Mouse (Mus musculus): ENCODE results near the gene Amacr.
"Not testable (repeated sequence)": the region's sequence is repeated elsewhere in the genome, so short reads cannot be mapped to it uniquely, and the experiment has no call there.

The Amacr gene

DNA sequence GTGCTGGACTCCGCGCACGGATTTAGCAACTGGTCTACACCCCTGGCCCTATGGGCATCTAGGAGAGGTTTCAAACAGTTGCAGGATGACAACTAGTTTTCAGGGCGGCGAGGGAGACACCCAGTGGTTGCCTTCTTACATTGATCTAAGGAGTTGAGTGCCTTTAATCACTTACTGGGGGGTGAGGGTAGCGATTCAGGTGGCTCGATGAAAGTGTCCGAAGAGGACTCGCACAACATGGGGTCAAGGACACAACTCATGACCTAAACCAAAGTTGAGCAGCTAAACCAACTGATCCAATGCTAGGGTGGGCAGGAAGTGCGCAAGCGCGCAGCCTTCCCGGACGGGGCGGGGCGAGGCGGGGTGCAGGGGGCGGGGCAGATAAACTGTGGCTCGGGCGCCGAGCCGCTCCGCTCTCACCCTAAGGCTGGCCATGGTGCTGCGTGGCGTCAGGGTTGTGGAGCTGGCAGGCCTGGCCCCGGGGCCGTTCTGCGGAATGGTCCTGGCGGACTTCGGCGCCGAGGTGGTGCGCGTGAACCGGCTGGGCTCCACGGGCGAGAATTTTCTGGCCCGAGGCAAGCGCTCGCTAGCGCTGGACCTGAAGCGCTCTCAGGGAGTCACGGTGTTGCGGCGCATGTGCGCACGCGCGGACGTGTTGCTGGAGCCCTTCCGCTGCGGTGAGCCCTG is at the start of gene Amacr:
Gene Amacr, plus strand, starts transcription at position 380 of the 687 bp plus-strand sequence.
- DNase-seq (ENCODE audit: low read depth, low spot score) = peak; percentile 78

DNA sequence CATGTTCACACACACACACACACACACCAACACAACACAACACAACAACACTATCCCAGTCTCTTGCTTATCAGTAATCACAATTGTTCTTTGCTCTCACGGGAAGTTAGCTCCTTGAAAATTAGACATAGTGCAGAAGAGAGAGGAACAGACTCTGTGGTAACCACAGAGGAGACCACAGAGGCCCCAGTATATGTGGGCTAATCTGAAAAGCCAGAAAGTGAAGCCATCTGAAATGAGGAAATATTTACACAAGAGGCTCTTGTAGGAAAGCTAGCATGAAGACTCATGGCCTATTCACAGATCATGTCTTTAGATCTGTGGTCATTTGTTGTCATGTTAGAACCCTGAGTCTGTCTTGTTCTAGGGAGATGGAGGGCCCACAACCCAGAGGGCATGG is 47.6 kb upstream of the Amacr start:
- no peak for DNase-seq (ENCODE audit: low read depth, low spot score)

DNA sequence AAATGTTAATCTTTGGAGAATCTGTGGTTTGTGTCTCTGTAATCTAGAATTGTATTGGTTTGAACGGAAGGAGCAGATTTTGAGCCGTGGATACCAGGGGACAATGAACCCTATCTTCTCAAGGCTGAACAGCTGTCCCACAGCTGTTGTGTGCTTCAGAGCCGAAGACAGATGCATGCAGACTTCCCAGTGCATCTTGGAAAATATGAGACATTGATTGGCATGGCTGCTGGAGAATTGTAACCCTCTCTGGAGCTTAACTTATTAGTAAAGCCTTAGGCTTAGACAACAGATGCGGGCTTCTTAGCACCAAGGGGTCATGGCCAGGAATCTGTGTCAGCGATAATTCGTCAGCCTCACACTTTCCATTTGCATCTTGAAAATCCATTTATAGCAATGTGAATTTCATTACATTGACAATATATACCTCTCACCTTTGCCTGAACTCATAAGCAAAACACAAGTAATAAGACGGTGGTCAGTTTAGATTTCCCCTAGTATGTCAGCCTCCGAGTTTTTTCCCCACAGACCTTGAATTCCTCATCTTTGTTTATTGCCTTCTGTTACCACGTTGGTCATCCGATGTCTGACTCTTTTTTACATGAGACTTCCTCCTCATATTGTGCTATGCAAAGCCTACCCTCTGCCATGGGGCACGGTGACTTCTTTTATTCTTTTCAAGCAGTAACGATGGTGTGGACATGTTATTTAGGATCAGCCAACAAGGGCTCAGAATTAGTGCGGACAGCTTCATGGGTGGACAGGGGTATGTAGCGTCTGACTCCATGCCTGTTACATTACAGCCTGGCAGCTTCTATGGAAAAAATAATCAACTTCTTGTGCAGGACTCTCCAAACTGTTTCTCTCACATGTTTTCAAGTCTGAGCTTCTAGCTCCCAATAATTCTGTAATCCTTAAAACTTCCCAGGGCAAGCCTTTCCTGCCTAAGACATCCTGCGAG is 41.1 kb upstream of the Amacr start:
- no peak for DNase-seq (ENCODE audit: low read depth, low spot score)

DNA sequence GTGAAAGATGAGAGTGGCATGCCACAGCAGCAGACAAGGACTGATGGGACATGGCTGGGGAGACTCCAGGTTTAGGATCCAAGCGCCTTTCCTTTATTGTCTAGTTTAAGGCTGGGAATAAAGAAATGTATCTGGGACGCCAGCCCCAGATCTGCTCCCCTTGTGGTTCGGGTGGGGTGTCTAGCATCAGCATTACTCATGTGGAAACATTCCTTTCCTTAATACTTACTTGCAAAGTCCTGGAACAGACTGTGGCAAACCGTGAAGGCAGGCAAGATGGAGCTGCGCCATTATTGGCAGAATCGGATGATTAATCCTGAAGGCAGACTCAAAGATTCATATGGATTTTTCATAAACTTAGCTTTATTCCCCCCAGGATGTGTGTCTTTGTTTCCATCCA is 39.7 kb upstream of the Amacr start:
- no peak for DNase-seq (ENCODE audit: low read depth, low spot score)

DNA sequence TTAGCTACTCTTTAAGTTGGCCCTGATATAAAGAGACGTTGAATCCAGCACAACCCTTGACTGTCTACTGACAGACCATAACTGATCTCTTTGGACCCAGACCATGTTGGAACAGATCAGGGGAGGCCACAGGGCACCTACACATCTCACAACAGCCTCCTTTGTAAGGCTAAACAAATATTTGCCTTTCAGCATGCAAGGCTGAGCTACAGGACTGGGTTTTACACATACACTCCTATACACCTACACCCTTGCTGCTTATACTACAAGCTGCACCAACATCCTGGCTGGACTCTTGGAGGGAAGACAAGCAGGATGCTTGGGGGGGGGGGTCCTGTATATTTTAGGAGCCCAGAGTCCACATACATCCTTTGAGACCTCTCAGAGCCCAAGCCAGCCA is 33.7 kb upstream of the Amacr start:
- DNase-seq (ENCODE audit: low read depth, low spot score) = no peak

DNA sequence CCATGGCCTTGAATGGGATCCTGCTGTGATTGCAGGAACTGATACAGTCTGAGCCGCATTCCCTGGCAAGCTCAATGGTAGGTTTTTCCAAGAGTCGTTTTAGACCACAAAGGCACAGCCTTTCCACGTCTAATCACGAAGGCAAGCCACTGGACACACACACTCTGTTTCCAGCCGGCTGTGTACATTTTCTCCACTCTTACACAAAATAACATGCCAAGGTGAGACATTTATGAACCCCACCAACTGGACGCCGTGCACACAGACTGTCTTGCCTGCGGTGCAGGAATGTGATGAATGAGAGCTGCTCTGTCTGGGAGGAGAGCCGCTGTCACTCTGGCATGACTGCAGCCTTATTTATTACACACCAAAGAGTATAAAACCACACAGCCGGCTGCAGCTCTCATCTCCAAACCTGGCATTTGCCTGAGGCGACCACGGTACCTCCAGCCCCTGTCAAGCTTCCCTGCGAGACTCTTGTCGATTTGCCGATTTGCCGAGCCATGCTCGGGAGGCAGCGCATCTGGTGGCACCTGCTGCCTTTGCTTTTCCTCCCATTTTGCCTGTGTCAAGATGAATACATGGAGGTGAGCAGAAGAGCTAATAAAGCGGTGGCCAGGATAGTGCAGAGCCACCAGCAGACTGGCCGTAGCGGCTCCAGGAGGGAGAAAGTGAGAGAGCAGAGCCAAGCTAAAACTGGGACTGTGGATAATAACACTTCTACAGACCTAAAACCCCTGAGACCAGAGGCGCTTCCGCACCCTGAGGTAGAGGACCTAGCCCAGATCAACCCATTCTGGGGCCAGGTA is 29.4 kb upstream of the Amacr start, which contains the start of gene C1qtnf3:
Gene C1qtnf3, plus strand, starts transcription at position 382 of the 809 bp plus-strand sequence.
- DNase-seq (ENCODE audit: low read depth, low spot score) = no peak

DNA sequence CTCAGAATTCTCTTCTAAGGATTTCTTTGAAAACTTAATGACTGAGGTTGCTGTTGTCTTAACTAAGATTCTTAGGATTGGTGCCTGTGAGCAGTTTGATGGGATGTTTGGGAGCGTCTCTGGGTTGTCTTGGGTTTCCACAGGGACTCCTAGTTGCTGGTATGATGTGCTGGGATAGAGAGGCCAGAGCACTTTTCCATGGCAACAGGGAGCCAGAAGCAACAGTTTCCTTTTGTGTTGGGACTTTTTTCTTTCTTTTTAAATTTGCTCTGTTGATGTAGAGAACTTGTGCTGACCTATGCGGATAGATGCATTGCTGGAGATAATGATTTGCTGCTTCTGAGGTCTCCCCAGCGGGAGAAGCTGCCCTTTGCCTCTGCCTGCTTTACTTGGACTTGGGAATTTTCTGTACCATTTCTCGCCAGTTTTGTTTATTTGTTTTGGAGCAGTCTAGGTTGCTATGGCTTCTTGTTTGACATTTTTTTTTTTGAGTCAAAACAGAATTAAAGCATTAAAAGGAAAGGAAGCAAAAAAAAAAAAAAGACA is 28.7 kb upstream of the Amacr start:
- DNase-seq (ENCODE audit: low read depth, low spot score) = no peak

DNA sequence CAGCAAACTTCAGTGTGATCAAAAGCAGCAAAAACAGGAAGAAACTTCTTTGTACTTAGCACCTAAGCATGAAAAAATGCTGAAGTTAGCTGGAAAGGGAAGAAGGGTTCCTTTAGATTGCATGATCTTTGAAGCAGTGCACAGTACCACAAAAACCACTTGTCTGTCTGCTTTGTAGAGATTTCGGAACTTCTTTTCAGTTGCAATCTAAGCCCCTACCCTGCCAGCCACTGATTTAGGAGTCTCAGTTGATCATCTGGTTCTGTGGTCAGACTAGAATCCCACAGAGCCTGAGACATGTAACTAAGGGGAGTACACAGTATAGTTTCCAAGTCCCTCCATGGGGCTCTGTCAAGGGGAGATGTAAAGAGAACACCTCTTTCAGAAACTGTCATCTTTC is 28.1 kb upstream of the Amacr start:
- no peak for DNase-seq (ENCODE audit: low read depth, low spot score)

DNA sequence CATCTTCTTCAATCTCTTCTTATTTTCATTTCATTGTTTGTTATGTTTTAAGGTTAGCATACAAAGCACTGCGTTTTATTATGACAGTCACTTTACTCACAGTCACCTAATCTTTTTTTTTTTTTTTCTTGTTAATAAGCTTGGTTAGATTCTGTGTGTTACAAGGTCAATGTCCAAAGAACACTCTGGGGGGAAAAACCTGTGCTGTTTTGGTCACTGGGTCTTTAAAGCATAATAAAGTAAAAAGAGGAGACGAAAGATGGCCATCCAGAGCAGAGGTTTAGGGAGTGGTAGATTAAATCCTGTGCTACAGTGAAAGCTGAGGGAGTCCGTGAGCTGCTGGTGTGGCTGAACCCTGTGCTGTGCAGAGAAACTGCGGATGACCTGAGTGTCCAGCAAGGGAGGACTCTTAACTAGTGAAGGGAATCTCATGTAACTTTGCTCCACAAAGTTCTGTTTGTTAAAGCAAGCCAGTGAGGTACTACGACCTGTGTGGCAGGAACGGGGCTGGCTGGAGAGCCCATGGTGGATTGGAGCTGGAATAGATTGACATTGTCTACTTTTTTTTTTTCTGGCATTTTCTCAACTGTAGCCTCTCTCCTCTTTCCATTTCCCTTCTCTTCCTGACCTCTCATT is 27.1 kb upstream of the Amacr start:
- no peak for DNase-seq (ENCODE audit: low read depth, low spot score)

DNA sequence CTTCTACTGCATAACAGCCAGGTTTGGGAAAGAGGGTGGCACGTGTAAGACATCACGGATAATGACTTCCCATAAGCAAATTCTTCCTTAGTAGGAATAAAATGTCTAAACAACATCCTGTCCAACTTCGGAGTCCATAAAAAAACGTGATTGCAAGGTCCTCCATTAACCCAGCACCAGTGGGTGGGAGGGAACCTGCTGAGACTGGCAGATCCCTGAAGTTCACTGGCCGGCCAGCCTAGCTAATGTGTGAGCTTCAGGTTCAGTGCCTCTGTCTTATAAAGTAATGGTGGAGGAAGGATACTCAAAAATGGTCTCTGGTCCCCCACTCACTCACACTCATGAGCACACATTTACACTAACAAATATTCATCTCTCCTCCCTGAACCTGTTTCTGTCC is 26.4 kb upstream of the Amacr start:
- no peak for DNase-seq (ENCODE audit: low read depth, low spot score)

DNA sequence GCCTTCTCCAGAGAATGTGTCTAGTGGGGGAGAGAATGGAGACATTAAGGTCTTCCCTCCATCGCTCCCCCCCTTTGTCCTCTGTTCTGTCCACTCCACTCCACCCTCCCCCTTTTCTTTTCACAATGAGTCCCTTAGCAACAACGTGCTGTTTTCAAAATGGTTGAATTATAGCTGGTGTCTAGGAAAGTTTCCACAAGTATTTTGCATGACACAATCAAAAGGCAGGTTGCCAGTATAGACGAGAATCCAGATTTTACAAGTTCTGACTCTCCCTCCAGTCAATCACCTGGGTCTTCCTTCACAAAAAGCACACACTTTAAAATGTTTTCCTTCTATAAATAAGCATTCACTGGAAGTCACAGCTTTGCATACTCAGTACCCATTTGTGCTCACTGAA is 24.9 kb upstream of the Amacr start:
- DNase-seq (ENCODE audit: low read depth, low spot score) = no peak

DNA sequence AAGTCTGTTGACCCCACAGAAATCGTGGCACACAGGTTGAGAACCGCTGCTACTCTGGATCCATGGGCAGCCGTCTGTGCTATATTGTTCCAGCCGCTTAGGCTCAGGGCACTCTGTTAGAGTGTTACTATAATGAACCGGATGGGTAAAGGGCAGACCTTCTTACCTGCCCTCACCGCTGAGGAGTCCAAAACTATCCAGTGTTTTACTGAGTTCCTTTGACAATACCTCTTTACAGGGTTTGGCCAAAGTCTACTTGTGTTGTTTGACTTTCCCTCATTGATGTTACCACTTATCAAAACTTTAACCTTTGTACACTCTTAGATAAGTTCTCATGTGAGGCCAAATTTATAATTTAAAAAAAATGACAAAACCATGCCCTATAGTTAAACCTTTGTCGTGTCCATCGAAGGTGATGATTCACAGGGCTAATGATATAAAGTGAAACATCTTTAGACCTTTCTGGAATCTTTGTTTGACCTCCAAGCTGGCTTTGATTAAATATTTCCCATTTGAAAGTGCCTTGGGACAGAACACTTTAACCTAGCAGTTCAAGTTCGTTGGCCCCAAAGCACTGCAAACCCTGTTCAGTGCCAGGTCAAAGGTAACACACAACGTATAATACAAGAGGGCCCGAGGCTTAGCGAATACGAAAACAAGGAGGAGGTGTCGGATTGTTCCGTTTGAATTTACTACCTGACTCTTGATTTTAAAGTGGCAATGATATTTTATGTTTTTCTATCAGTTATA is 22.1 kb upstream of the Amacr start:
- no peak for DNase-seq (ENCODE audit: low read depth, low spot score)

DNA sequence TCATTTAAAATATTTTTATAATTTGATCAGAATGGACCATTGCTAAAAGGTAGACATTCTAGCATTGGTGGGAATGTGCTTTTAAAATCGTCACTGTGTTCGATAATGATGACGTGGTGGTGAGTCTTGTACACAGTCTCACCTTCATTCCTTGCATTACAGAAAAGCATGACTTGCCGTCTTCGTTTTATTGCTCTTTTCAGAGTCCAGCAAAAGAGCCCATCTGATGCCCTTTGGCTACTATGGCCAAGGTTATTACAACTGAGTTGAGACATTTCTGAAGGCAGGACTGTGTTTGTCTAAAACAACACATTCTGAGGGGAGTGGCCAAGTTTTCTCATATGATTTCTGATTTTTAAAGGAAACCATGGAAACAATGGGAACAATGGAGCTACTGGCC is 21.3 kb upstream of the Amacr start:
- no peak for DNase-seq (ENCODE audit: low read depth, low spot score)

DNA sequence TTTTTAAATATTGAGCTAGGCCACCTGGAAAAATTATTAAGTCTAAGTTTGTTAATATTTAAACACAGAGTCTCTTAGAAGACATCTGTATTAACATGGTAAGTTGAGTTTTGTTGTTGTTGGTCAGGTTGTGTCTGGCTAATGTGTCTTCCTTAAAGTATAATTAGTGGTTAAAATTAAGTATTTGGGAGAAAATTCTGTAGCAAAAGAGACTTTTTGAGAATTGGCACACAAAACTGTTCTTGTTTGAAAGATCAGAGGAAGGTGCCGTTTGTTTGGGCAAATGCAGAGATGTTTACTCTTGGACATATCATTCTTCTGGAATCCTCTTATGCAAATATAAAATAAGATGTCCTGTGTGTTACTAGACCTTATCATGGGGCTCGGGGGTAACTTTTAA is 19.0 kb upstream of the Amacr start:
- no peak for DNase-seq (ENCODE audit: low read depth, low spot score)

DNA sequence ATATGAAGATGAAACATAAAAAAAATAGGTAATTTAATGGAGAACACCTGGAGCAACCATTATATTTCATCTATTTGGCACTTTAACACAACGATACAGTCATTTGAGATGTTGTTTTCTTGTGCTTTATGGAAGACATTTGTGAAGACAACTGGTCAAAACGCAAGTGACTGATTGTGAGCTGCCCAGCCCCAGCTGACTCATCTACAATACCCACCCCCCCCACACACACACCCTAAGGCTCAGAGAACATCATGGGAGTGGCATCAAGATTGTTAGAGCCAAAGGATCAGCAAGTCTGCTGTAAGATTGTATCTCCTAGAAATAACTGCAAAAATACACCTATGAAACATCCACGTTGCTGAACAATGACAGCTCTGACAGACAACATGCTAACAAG is 12.1 kb upstream of the Amacr start:
- no peak for DNase-seq (ENCODE audit: low read depth, low spot score)

DNA sequence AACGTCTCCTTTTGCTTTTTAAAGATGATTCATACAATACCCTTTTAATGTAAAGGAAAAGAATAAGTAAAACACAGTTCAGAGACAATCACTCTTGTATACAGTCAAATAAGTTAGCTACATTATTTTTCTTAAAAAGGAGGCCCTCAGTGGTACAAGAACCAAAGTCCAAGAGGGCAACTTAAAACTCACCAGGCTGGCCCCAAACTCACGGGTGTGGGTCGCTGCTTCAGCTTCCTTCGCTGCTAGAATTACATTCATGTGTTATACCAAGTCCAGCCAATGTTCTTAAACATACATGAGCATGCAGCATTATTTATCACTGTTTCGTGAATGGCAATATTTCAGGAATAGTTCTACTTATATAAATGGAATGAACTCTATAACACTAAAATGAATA is 10.8 kb upstream of the Amacr start:
- no peak for DNase-seq (ENCODE audit: low read depth, low spot score)

DNA sequence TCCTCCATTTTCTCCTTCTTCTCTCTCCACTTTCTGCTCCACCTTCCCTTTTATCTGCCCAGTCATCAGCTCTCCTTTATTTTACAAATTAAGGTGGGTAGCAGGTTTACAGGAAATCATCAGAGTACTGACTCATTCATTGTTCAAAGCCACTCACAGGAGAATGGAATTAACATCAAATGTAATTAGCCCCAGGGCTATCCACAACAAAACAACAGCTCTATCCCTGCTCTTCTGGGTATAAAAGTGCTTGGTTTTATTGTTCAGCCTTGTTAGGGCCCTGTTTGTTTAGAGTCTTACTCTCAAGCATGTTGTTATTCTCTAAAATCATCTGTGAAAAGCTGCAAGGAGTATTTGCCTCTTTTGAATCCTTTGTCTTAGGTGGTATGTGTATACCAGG is 4.4 kb upstream of the Amacr start:
- no peak for DNase-seq (ENCODE audit: low read depth, low spot score)

DNA sequence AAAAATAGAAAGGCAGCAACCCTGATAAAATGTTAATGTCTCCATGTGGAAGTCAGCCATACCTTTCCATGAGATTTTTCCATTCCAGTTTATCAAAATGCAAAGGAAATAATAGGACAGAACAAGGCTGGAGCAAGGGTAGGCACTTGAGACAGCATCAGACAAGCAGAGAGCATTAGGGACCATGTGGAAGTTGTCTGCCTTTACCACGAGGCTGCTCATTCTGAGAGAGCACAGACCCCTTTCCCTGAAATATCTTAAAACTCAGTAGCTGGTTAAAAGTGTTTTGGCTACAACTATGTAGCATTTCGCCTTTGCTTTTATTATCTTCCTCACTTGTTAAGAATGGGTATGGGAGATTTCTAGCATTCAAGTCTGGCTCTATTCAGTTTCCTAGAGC is 844 bp upstream of the Amacr start:
- DNase-seq (ENCODE audit: low read depth, low spot score) = no peak

DNA sequence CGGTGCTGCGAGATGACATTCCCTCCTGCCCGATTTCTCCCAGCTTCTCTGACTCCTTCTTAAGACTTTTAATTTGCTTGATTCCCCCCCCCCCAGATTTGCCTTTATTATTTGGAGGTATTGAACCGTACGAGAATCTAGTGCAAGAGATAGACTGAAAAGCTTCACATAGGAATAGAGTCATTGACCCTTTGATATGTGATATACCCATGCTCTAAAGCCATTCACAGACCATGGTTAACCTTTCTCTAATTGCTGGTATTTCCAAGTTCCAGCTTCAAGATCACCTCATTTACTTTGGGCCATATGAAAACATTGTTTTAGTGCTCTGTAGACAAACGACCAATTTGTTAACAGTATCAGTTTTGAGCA is 494 bp downstream of the Amacr start:
- DNase-seq (ENCODE audit: low read depth, low spot score) = no peak

DNA sequence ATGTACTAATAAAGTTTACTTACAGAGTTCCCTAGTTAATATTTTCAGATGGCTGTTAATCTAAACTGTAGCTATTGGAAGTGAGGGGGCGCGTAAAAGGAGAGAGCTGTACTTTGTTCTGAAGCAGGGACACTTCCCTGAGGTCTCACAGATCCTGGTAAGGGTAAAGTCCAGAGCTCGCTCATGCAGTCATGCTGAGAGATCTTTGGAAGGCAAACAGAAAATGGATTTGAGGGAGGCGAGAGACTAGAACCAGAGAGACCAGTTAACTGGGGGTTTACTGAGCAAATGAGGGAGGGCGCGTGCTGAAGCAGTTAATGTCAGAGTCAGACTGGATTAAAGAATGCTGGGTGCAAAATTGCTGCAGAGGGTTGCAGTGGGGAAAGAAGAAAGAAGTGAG is 4.2 kb downstream of the Amacr start:
- DNase-seq (ENCODE audit: low read depth, low spot score) = no peak

DNA sequence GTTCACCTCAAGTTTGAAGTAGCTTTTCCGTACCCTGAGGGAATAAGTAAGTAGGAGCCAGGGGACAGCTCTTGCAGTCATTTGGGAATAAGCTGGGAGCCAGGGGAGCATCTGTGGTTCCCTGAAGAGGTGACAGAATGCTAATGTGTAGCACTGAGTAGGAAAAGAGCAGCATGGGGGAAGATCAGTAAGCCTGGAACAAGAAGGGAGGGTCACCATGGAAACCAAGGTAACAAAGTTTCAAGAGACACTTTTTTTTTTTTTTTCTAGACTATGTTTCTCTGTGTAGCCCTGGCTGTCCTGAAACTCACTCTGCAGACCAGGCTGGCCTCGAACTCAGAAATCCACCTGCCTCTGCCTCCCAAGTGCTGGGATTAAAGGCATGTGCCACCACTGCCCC is 4.9 kb downstream of the Amacr start:
- DNase-seq (ENCODE audit: low read depth, low spot score) = not testable (repeated sequence)

All from telencephalon, adult 2 months (tissue).